Comparison of ENCODE assay signal across 12 mouse cellular contexts in the genomic region with DNA sequence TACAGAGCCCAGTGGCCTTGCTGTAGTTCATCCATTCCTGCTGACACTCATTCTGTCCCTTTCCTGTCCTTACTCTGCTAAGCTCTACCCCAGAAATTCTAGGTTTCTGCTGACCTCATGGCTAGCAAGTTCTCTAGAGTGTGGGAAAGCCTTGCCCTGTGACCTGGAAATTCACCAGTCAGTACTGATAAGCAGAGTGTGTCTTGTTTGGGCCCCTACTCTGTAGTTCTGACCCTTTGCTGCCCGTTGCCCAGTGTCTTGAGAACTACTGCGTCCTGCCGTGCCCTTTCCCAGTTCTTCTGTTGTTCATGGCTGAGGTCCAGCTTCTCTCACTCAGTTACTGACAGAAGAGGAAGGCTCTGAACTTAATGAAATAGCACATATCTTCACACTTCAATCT. TPM values are rescaled to one million over a fixed set of nuclear protein-coding genes. Genes with fewer than 3 reads are reported as not detected.
DNase-seq lines count a peak whose midpoint lies in the region; ATAC-seq lines count a peak whose summit lies in the region.
"Had no signal": no experiment of that assay in that cellular context is flagged by ENCODE, and none has a peak within 500 bp of the region (broad histone marks: within the 10 kb centered on the region; RNA-seq: fewer than 3 reads in every experiment).

No protein-coding gene starts in this region.

- ATAC-seq in neural tube, embryonic 13.5 days (ENCODE audit: low read depth), result no peak
- ATAC-seq: midbrain, embryonic 15.5 days had no signal

- WGBS in neural tube, embryonic 13.5 days, result 80% methylated on average over 3 of the region's 3 CpGs
- WGBS in forebrain, embryonic 10.5 days, result 89% methylated on average over 3 of the region's 3 CpGs

- H3K4me2 ChIP-seq in neural tube, embryonic 13.5 days, result no peak overlapping the region
- H3K4me2 ChIP-seq: hindbrain, embryonic 15.5 days; midbrain, embryonic 15.5 days had no signal

- H3K9ac ChIP-seq in neural tube, embryonic 13.5 days, result no peak overlapping the region
- H3K9ac ChIP-seq: hindbrain, embryonic 15.5 days; midbrain, embryonic 15.5 days had no signal

- H3K27me3 ChIP-seq in neural tube, embryonic 13.5 days, result no peaks in the 10 kb centered on the region
- no peaks in the 10 kb centered on the region for H3K27me3 ChIP-seq in forebrain, embryonic 10.5 days (ENCODE audit: poor library complexity, severe bottlenecking)
- H3K27me3 ChIP-seq: hindbrain, embryonic 15.5 days; midbrain, embryonic 15.5 days had no signal

- peaks cover 43% of the 10 kb centered on the region for H3K36me3 ChIP-seq in neural tube, embryonic 13.5 days
- H3K36me3 ChIP-seq in forebrain, embryonic 10.5 days (replicated peaks), result peaks cover 67% of the 10 kb centered on the region

- H3K27ac ChIP-seq in neural tube, embryonic 13.5 days (replicated peaks), result 0 out of 2 replicates have a peak overlapping the region, but pooled peaks have one; percentile 5
- H3K27ac ChIP-seq in forebrain, embryonic 10.5 days, result no peak overlapping the region
- H3K27ac ChIP-seq: hindbrain, embryonic 15.5 days; midbrain, embryonic 15.5 days had no signal

- H3K4me3 ChIP-seq in neural tube, embryonic 13.5 days, result no peak overlapping the region
- H3K4me3 ChIP-seq in forebrain, embryonic 10.5 days, result no peak overlapping the region
- H3K4me3 ChIP-seq: hindbrain, embryonic 15.5 days; midbrain, embryonic 15.5 days had no signal

- no peaks in the 10 kb centered on the region for H3K4me1 ChIP-seq in neural tube, embryonic 13.5 days (replicated peaks)
- H3K4me1 ChIP-seq in forebrain, embryonic 10.5 days, result no peaks in the 10 kb centered on the region
- H3K4me1 ChIP-seq: hindbrain, embryonic 15.5 days; midbrain, embryonic 15.5 days had no signal

- peak; percentile 31 to 52 for DNase-seq in adrenal gland, adult (ENCODE audit: inconsistent age in 2 of 2, low spot score in 1 of 2)
- no peak for DNase-seq in adrenal gland, adult 8-10 months
- DNase-seq in neural tube, embryonic 10.5 days (ENCODE audit: extremely low spot score, low spot score), result no peak
- peak; percentile 61 for DNase-seq in kidney, postnatal 14 days
- peak; percentile 32 for DNase-seq in yolk sac, embryonic 10.5 days (ENCODE audit: low spot score)
- DNase-seq in thymus, postnatal 10 days (ENCODE audit: low spot score in 2 of 2), result no peak
- no peak for DNase-seq in forebrain, embryonic 10.5 days (ENCODE audit: extremely low spot score, low spot score)
- DNase-seq: cerebellum, adult 8-10 months; thymus, postnatal 14 days had no signal

- no peaks in the 10 kb centered on the region for H3K9me3 ChIP-seq in neural tube, embryonic 13.5 days
- H3K9me3 ChIP-seq in forebrain, embryonic 10.5 days, result no peaks in the 10 kb centered on the region
- H3K9me3 ChIP-seq: hindbrain, embryonic 15.5 days; midbrain, embryonic 15.5 days had no signal

RNA-seq across cellular contexts. Expression of a gene that starts 44.9 kb away (rescaled TPM):
- 10 to 100 TPM in 3 of 4 experiments, 1 to 10 TPM in 1; 9.6 to 14.1 (median 11.4) TPM for total RNA-seq in adrenal gland, adult 8-10 months (2022)
- 4.8 and 5.9 TPM in 2 replicates for polyA plus RNA-seq in neural tube, embryonic 13.5 days (2015; fragmentation: Nextera tagmentation; extraction: Ambion mirVana)
- polyA plus RNA-seq in forebrain, embryonic 10.5 days (2016; fragmentation: Nextera tagmentation; extraction: Ambion mirVana), result 7.4 and 8.5 TPM in 2 replicates

Comparison
In these comparisons a context has a peak if more than half of its experiments do, and no peak if none do; other contexts are left out.
1. DNase-seq: peak in adrenal gland, adult (2 of 2), kidney, postnatal 14 days (single experiment) and yolk sac, embryonic 10.5 days (single experiment); none in adrenal gland, adult 8-10 months (single experiment), neural tube, embryonic 10.5 days (single experiment), thymus, postnatal 10 days (0 of 2) and forebrain, embryonic 10.5 days (single experiment).